12 mouse cellular contexts compared by ENCODE assay signal in genomic region chr12:83100413-83100812, GRCm38 (mm10).
DNase-seq lines count a peak whose midpoint lies in the region; ATAC-seq lines count a peak whose summit lies in the region.
"Had no signal": no experiment of that assay in that cellular context is flagged by ENCODE, and none has a peak within 500 bp of the region (broad histone marks: within the 10 kb centered on the region; RNA-seq: fewer than 3 reads in every experiment).

No protein-coding gene starts in this region.

- H3K4me1 ChIP-seq in kidney, embryonic 14.5 days (ENCODE audit: control insufficient read depth, insufficient read depth, low read length), result peaks cover 6% of the 10 kb centered on the region
- 0 out of 2 replicates have a peak, but pooled peaks cover 4% of the 10 kb centered on the region for H3K4me1 ChIP-seq in intestine, embryonic 16.5 days (ENCODE audit: control insufficient read depth, insufficient read depth, low read length)
- H3K4me1 ChIP-seq in intestine, embryonic 15.5 days (replicated peaks), result no peaks in the 10 kb centered on the region
- H3K4me1 ChIP-seq: forebrain, embryonic 15.5 days; neural tube, embryonic 12.5 days had no signal

- H3K27ac ChIP-seq in kidney, embryonic 14.5 days (ENCODE audit: low read depth, low read length), result no peak overlapping the region
- no peak overlapping the region for H3K27ac ChIP-seq in intestine, embryonic 16.5 days (ENCODE audit: low read length)
- no peak overlapping the region for H3K27ac ChIP-seq in intestine, embryonic 15.5 days
- H3K27ac ChIP-seq: forebrain, embryonic 15.5 days; liver, embryonic 15.5 days; neural tube, embryonic 12.5 days had no signal

- 72% methylated on average over 9 of the region's 9 CpGs for WGBS in kidney, embryonic 14.5 days
- WGBS in intestine, embryonic 16.5 days, result 70% methylated on average over 9 of the region's 9 CpGs
- WGBS in intestine, embryonic 15.5 days, result 72% methylated on average over 9 of the region's 9 CpGs

- DNase-seq in kidney, adult 18-20 months, result peak; percentile 67
- peak; percentile 77 for DNase-seq in heart, postnatal 4 days
- no peak for DNase-seq in thymus, postnatal 0 days (ENCODE audit: low spot score)

- ATAC-seq in kidney, embryonic 14.5 days (ENCODE audit: low FRiP score, low TSS enrichment), result no peak
- ATAC-seq in granulocyte monocyte progenitor cell, adult 5-6 weeks (replicated peaks; ENCODE audit: poor library complexity, severe bottlenecking), result 0 out of 2 replicates have a peak, but pooled peaks have one; percentile 17
- peak; percentile 14; the same call in 1 of the 2 replicates for ATAC-seq in megakaryocyte-erythroid progenitor cell, adult 5-6 weeks (replicated peaks; ENCODE audit: low FRiP score, low TSS enrichment, poor library complexity, severe bottlenecking)
- no peak for ATAC-seq in intestine, embryonic 16.5 days
- no peak for ATAC-seq in intestine, embryonic 15.5 days
- ATAC-seq: forebrain, embryonic 15.5 days; intestine, postnatal 0 days had no signal

- H3K27me3 ChIP-seq in kidney, embryonic 14.5 days (ENCODE audit: control insufficient read depth, insufficient read depth, low read length), result no peaks in the 10 kb centered on the region
- H3K27me3 ChIP-seq in intestine, embryonic 16.5 days (replicated peaks; ENCODE audit: control insufficient read depth, insufficient read depth, low read length), result no peaks in the 10 kb centered on the region
- no peaks in the 10 kb centered on the region for H3K27me3 ChIP-seq in intestine, embryonic 15.5 days (replicated peaks)
- H3K27me3 ChIP-seq: forebrain, embryonic 15.5 days; liver, embryonic 15.5 days; neural tube, embryonic 12.5 days had no signal

- H3K36me3 ChIP-seq in kidney, embryonic 14.5 days (ENCODE audit: control insufficient read depth, insufficient read depth, low read length), result no peaks in the 10 kb centered on the region
- no peaks in the 10 kb centered on the region for H3K36me3 ChIP-seq in intestine, embryonic 16.5 days (ENCODE audit: control insufficient read depth, insufficient read depth, low read length)
- no peaks in the 10 kb centered on the region for H3K36me3 ChIP-seq in intestine, embryonic 15.5 days
- H3K36me3 ChIP-seq: forebrain, embryonic 15.5 days; liver, embryonic 15.5 days; neural tube, embryonic 12.5 days had no signal

- H3K9ac ChIP-seq in kidney, embryonic 14.5 days (ENCODE audit: low read depth, low read length), result no peak overlapping the region
- H3K9ac ChIP-seq in intestine, embryonic 16.5 days (ENCODE audit: low read depth, low read length), result no peak overlapping the region
- no peak overlapping the region for H3K9ac ChIP-seq in intestine, embryonic 15.5 days
- H3K9ac ChIP-seq: forebrain, embryonic 15.5 days; liver, embryonic 15.5 days; neural tube, embryonic 12.5 days had no signal

- no peaks in the 10 kb centered on the region for H3K9me3 ChIP-seq in kidney, embryonic 14.5 days (ENCODE audit: control insufficient read depth, low read length)
- H3K9me3 ChIP-seq in intestine, embryonic 16.5 days (ENCODE audit: control insufficient read depth, low read length), result no peaks in the 10 kb centered on the region
- H3K9me3 ChIP-seq in intestine, embryonic 15.5 days, result no peaks in the 10 kb centered on the region
- H3K9me3 ChIP-seq: forebrain, embryonic 15.5 days; liver, embryonic 15.5 days; neural tube, embryonic 12.5 days had no signal

- no peak overlapping the region for H3K4me3 ChIP-seq in kidney, embryonic 14.5 days (ENCODE audit: low read length)
- no peak overlapping the region for H3K4me3 ChIP-seq in intestine, embryonic 16.5 days (ENCODE audit: low read length)
- H3K4me3 ChIP-seq in intestine, embryonic 15.5 days (replicated peaks), result no peak overlapping the region
- H3K4me3 ChIP-seq: forebrain, embryonic 15.5 days; liver, embryonic 15.5 days; neural tube, embryonic 12.5 days had no signal

- H3K4me2 ChIP-seq in kidney, embryonic 14.5 days (replicated peaks; ENCODE audit: low read depth, low read length), result no peak overlapping the region
- no peak overlapping the region for H3K4me2 ChIP-seq in intestine, embryonic 16.5 days (ENCODE audit: low read depth, low read length)
- no peak overlapping the region for H3K4me2 ChIP-seq in intestine, embryonic 15.5 days (replicated peaks)
- H3K4me2 ChIP-seq: forebrain, embryonic 15.5 days; liver, embryonic 15.5 days; neural tube, embryonic 12.5 days had no signal

Comparison
In these comparisons a context has a peak if more than half of its experiments do, and no peak if none do; other contexts are left out.
1. ATAC-seq: peak in granulocyte monocyte progenitor cell, adult 5-6 weeks (single experiment) and megakaryocyte-erythroid progenitor cell, adult 5-6 weeks (single experiment); none in kidney, embryonic 14.5 days (single experiment), intestine, embryonic 16.5 days (single experiment) and intestine, embryonic 15.5 days (single experiment).